Mouse (Mus musculus): ENCODE measurements around the gene Fam198b. TPM values are rescaled to one million over a fixed set of nuclear protein-coding genes. Genes with fewer than 3 reads are reported as not detected.

Fam198b gene
- total and polyA plus RNA-seq, 3 experiments: 1.5 to 3.1 TPM; not detected in 1

- H3K9ac ChIP-seq (ENCODE audit: control insufficient read depth, low read depth, low read length, poor library complexity, severe bottlenecking): no peak overlapping the region
- no peak overlapping the region; the same call in 1 of the 2 replicates for H3K27ac ChIP-seq (ENCODE audit: control insufficient read depth, low read depth, low read length)
- peaks cover 0 to 31% of the 10 kb centered on the region in 2 experiments; a peak in 2 of 4 replicates for H3K36me3 ChIP-seq (ENCODE audit: control insufficient read depth in 1 of 2, insufficient read depth in 2 of 2, low read length in 2 of 2)
- peaks cover 2 to 21% of the 10 kb centered on the region in 2 experiments; a peak in 3 of 4 replicates for H3K4me1 ChIP-seq (ENCODE audit: control insufficient read depth in 1 of 2, insufficient read depth in 2 of 2, low read length in 2 of 2)
- no peaks in the 10 kb centered on the region for H3K27me3 ChIP-seq (ENCODE audit: control insufficient read depth in 1 of 2, insufficient read depth in 2 of 2, low read length in 2 of 2)
- H3K9me3 ChIP-seq (replicated peaks; ENCODE audit: insufficient read depth, low read length): no peaks in the 10 kb centered on the region
- DNase-seq (ENCODE audit: low read depth, low spot score): no peak
- H3K4me3 ChIP-seq (ENCODE audit: control insufficient read depth in 1 of 2, insufficient read depth in 1 of 2, low read depth in 2 of 2, low read length in 2 of 2): no peak overlapping the region
- no peaks in the 10 kb centered on the region for H3K79me2 ChIP-seq (ENCODE audit: control insufficient read depth, insufficient read depth, low read length, poor library complexity)
- TF ChIP-seq HCFC1 (IDR thresholded peaks at IDR 0.05; ENCODE audit: low read depth, low read length) (no peak), TAL1 (IDR thresholded peaks at IDR 0.05; ENCODE audit: low read length) (no peak), ZC3H11A (IDR thresholded peaks at IDR 0.05; ENCODE audit: low read depth, low read length) (no peak), JUND (IDR thresholded peaks at IDR 0.05; ENCODE audit: low read depth, low read length) (no peak), CHD2 (IDR thresholded peaks at IDR 0.05; ENCODE audit: low read length) (no peak), NELFE (IDR thresholded peaks at IDR 0.05; ENCODE audit: low read depth, low read length) (no peak)
Observed at GRCm38 (mm10) chr3:79977656-79978450, 93.5 kb downstream of the Fam198b start.

- Histone ChIP-seq H3K27me3 (ENCODE audit: control insufficient read depth in 1 of 2, insufficient read depth in 2 of 2, low read length in 2 of 2) (no peaks in the 10 kb centered on the region), H3K4me3 (ENCODE audit: control insufficient read depth in 1 of 2, insufficient read depth in 1 of 2, low read depth in 2 of 2, low read length in 2 of 2) (0 out of 4 replicates have a peak overlapping the region, but pooled peaks of 1 of the 2 experiments have one; percentile 9), H3K36me3 (ENCODE audit: control insufficient read depth in 1 of 2, insufficient read depth in 2 of 2, low read length in 2 of 2) (peaks cover 0 to 52% of the 10 kb centered on the region in 2 experiments; a peak in 2 of 4 replicates), H3K4me1 (ENCODE audit: control insufficient read depth in 1 of 2, insufficient read depth in 2 of 2, low read length in 2 of 2) (peaks cover 12 to 38% of the 10 kb centered on the region in 2 experiments), H3K27ac (ENCODE audit: control insufficient read depth, low read depth, low read length) (peak overlapping the region; percentile 45; the same call in 1 of the 2 replicates), H3K9me3 (replicated peaks; ENCODE audit: insufficient read depth, low read length) (no peaks in the 10 kb centered on the region), H3K9ac (ENCODE audit: control insufficient read depth, low read depth, low read length, poor library complexity, severe bottlenecking) (peak overlapping the region; percentile 33; the same call in 1 of the 2 replicates), H3K79me2 (ENCODE audit: control insufficient read depth, insufficient read depth, low read length, poor library complexity) (no peaks in the 10 kb centered on the region)
- TF ChIP-seq EP300 (IDR thresholded peaks at IDR 0.05; ENCODE audit: low read depth in 1 of 2, low read length in 2 of 2): peak in 1 of 2 experiments; percentile 16; a peak in 1 of 4 replicates
- TF ChIP-seq SIN3A (IDR thresholded peaks at IDR 0.05; ENCODE audit: low read length): 0 out of 2 replicates have a peak, but pooled peaks have one; percentile 52
- TF ChIP-seq MAFK (IDR thresholded peaks at IDR 0.05; ENCODE audit: borderline replicate concordance, low read depth, low read length): no peak
- TF ChIP-seq TBP (IDR thresholded peaks at IDR 0.05; ENCODE audit: low read depth, low read length): 0 out of 2 replicates have a peak, but pooled peaks have one; percentile 20
- TF ChIP-seq USF1 (IDR thresholded peaks at IDR 0.05; ENCODE audit: low read depth, low read length): no peak
- peak; percentile 81 for TF ChIP-seq ZNF384 (IDR thresholded peaks at IDR 0.05; ENCODE audit: low read depth, low read length)
- 0 out of 2 replicates have a peak, but pooled peaks have one; percentile 10 for TF ChIP-seq MAX (IDR thresholded peaks at IDR 0.05; ENCODE audit: low read length)
- peak; percentile 65 for DNase-seq (ENCODE audit: low read depth, low spot score)
Observed at GRCm38 (mm10) chr3:79980714-79981113, 96.4 kb downstream of the Fam198b start.

Data from MEL (cell line).